Mouse (Mus musculus) stomach, embryonic 14.5 days (tissue): Measurements from ENCODE around the gene Eif5. TPM values are rescaled to one million over a fixed set of nuclear protein-coding genes. Genes with fewer than 3 reads are reported as not detected.
"Not testable (repeated sequence)": the region's sequence is repeated elsewhere in the genome, so short reads cannot be mapped to it uniquely, and the experiment has no call there.

Experiments used
- ATAC-seq: fragments of 200-750 bp; cut with Nextera tagmentation; 2 replicates; pipeline ENCODE4 v1.8.0; 2017; ENCODE audit warnings: low read depth, moderate TSS enrichment; ENCODE audit not compliant: insufficient number of reproducible peaks, insufficient read depth, low FRiP score
- H3K27ac ChIP-seq: fragments of 300-500 bp; sonication (generic); 2 replicates; pipeline ENCODE4 v1.5.1; 2014; ENCODE audit warnings: mild to moderate bottlenecking, low read length, moderate library complexity, mixed read lengths
- H3K27me3 ChIP-seq: fragments of 300-500 bp; sonication (generic); 2 replicates; pipeline ENCODE4 v1.6.1; 2014; ENCODE audit warnings: low read length, control low read depth, mixed read lengths; ENCODE audit not compliant: control insufficient read depth, insufficient read depth
- H3K36me3 ChIP-seq: fragments of 300-500 bp; sonication (generic); 2 replicates; pipeline ENCODE4 v1.6.1; 2014; ENCODE audit warnings: mild to moderate bottlenecking, control low read depth, low read length, moderate library complexity, mixed read lengths; ENCODE audit not compliant: control insufficient read depth, insufficient read depth
- H3K4me1 ChIP-seq: fragments of 300-500 bp; sonication (generic); 2 replicates; pipeline ENCODE4 v1.6.1; 2014; ENCODE audit warnings: low read length, control low read depth, mixed read lengths; ENCODE audit not compliant: control insufficient read depth, insufficient read depth
- H3K4me2 ChIP-seq: fragments of 300-500 bp; sonication (generic); replicated peaks from 2 replicates; pipeline ENCODE4 v1.6.1; 2014; ENCODE audit warnings: low read depth, low read length, control low read depth
- H3K4me3 ChIP-seq: fragments of 300-500 bp; sonication (generic); 2 replicates; pipeline ENCODE4 v1.5.1; 2014; ENCODE audit warnings: low read depth, low read length, control low read depth
- H3K9ac ChIP-seq: fragments of 300-500 bp; sonication (generic); replicated peaks from 2 replicates; pipeline ENCODE4 v1.6.1; 2014; ENCODE audit warnings: low read depth, mild to moderate bottlenecking, control low read depth, low read length, moderate library complexity, mixed read lengths
- H3K9me3 ChIP-seq: fragments of 300-500 bp; sonication (generic); 2 replicates; pipeline ENCODE4 v1.6.1; 2016; ENCODE audit warnings: low read depth, low read length, control low read depth; ENCODE audit not compliant: control insufficient read depth
- WGBS: fragments of 180-500 bp; shearing (Covaris S2); extraction: QIAGEN DNeasy Blood & Tissue Kit; methylation state at CpG from one replicate; pipeline ENCODE4 v1.1.7; 2014; 5-methylcytosine and 5-hydroxymethylcytosine counted together
- polyA plus RNA-seq: library from polyadenylated mRNA; unstranded; fragments of >200 nt; fragmentation: Nextera tagmentation; extraction: Ambion mirVana; gene quantifications from 2 replicates; pipeline ENCODE4 v1.2.1, GENCODE M21; 2014

The Eif5 gene
- polyA plus RNA-seq, 1 experiment from 2014 or later = 448 TPM

- Histone ChIP-seq H3K4me1 (no peaks in the 10 kb centered on the region), H3K9ac (no peak overlapping the region), H3K36me3 (peaks cover 45% of the 10 kb centered on the region), H3K27ac (no peak overlapping the region), H3K4me3 (no peak overlapping the region), H3K9me3 (no peaks in the 10 kb centered on the region), H3K27me3 (no peaks in the 10 kb centered on the region), H3K4me2 (no peak overlapping the region)
- WGBS = 87% methylated on average over 3 of the region's 3 CpGs
- ATAC-seq = no peak
These were observed 9.3 kb downstream of the Eif5 start for GRCm38 (mm10) chr12:111547070-111547469.

DNA sequence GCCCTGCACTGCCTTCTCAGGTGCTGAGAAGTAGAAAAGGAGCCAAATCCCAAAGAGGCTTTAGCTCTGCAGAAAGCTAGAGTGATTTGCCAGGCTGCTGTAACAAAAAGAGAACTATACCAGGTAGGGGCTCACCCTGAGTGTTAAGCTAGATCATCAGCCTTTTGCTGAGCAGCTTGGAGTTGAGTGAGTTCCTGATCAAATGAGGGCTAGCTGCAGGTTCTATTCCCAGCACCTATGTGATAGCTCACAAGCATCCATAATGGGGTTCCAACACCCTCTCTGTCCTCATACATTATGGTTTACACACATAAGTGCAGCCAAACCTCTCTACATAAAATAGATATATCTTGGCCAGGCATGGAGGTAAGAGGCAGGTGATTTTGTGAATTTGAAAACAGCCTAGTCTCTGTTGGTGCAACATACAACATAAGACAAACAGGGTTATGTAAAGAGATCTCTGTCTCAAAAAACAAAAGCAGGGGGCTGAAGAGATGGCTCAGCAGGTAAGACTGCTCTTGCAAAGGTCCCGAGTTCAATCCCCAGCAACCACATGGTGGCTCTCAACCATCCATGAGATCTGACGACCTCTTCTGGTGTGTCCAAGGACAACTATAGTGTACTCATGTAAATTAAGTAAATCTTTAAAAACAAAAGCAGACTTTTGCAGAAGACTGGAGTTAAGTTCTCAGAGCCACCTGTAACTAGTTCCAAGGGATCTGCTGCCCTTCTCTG is 10.9 kb downstream of the Eif5 start:
- H3K4me3 ChIP-seq = no peak overlapping the region
- H3K27ac ChIP-seq = no peak overlapping the region
- no peak overlapping the region for H3K4me2 ChIP-seq
- ATAC-seq = no peak; the same call in 1 of the 2 replicates
- no peaks in the 10 kb centered on the region for H3K9me3 ChIP-seq
- H3K9ac ChIP-seq = no peak overlapping the region
- 55% methylated on average over 2 of the region's 2 CpGs for WGBS
- H3K27me3 ChIP-seq = no peaks in the 10 kb centered on the region
- H3K36me3 ChIP-seq = peaks cover 29% of the 10 kb centered on the region
- no peaks in the 10 kb centered on the region for H3K4me1 ChIP-seq

GRCm38 (mm10) chr12:111550679-111551078 is 12.9 kb downstream of the Eif5 start:
- Histone ChIP-seq H3K4me1 (no peaks in the 10 kb centered on the region), H3K27me3 (no peaks in the 10 kb centered on the region), H3K9ac (no peak overlapping the region), H3K4me3 (no peak overlapping the region), H3K9me3 (no peaks in the 10 kb centered on the region), H3K36me3 (peaks cover 16% of the 10 kb centered on the region; the same call in 1 of the 2 replicates), H3K4me2 (no peak overlapping the region), H3K27ac (no peak overlapping the region)
- no peak for ATAC-seq
- WGBS = 53% methylated on average over 1 of the region's 1 CpGs

DNA sequence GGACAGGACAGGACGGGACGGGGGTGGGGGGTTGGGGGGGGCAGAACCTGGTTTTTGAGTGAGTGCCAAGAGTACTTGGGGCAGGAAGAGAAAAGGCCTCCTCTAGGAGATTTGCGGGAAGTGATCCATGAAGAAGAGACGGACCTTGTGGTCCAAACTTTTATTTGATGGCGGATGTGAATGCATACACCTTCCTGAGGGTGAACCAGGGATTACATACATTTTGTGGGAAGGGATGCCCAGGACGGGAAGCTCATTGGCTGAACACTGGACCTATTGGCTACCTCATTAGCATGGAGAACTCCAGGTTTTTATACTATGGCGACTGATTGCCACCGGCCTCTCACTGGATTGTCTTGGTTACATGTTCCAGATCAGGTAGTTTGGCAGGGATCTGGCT is 14.5 kb downstream of the Eif5 start:
- no peaks in the 10 kb centered on the region for H3K9me3 ChIP-seq
- H3K4me3 ChIP-seq = no peak overlapping the region
- no peak overlapping the region for H3K4me2 ChIP-seq
- no peaks in the 10 kb centered on the region for H3K27me3 ChIP-seq
- H3K27ac ChIP-seq = no peak overlapping the region
- no peak for ATAC-seq
- H3K36me3 ChIP-seq = peaks cover 3% of the 10 kb centered on the region; the same call in 1 of the 2 replicates
- 68% methylated on average over 8 of the region's 8 CpGs for WGBS
- H3K9ac ChIP-seq = no peak overlapping the region
- H3K4me1 ChIP-seq = no peaks in the 10 kb centered on the region

DNA sequence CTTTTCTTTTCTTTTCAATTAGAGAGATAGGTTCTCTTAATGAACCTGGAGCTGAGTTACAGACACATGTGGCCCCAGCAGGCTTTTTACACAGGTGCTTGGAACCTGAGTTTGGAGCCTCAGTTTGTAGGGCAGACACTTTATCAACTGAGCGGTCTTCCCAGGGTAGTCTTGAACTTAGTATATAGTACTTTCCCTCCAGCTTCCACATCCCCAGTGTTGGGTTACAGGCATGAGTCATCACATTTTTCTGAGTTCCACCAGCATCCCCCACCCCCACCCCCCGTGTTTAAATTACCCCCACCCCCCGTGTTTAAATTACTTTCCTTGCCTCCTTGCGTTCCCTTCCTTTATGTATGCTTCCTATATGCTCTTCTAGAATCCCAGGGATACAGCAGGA is 17.5 kb downstream of the Eif5 start:
- 0 out of 2 replicates have a peak, but pooled peaks cover 3% of the 10 kb centered on the region for H3K4me1 ChIP-seq
- H3K27ac ChIP-seq = no peak overlapping the region
- no peaks in the 10 kb centered on the region for H3K36me3 ChIP-seq
- H3K27me3 ChIP-seq = no peaks in the 10 kb centered on the region
- H3K4me2 ChIP-seq = no peak overlapping the region
- H3K9me3 ChIP-seq = no peaks in the 10 kb centered on the region
- WGBS = 47% methylated on average over 4 of the region's 4 CpGs
- H3K4me3 ChIP-seq = no peak overlapping the region
- H3K9ac ChIP-seq = no peak overlapping the region
- no peak for ATAC-seq

DNA sequence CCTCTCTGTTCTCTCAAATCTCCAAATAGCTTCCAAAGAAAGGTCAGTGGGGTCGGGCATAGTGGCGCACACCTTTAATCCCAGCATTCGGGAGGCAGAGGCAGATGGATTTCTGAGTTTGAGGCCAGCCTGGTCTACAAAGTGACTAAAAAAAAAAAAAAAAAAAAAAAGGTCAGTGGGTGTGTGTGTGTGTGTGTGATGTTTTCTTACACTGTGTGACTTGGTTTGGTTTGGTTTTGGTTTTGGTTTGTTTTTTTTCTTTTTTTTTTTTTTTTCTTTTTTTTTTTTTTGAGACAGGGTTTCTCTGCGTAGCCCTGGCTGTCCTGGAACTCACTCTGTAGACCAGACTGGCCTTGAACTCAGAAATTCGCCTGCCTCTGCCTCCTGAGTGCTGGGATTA is 18.1 kb downstream of the Eif5 start:
- ATAC-seq, H3K4me2 ChIP-seq, H3K9me3 ChIP-seq, H3K9ac ChIP-seq, H3K4me1 ChIP-seq, H3K36me3 ChIP-seq, H3K4me3 ChIP-seq, H3K27ac ChIP-seq, H3K27me3 ChIP-seq: not testable (repeated sequence)
- WGBS = 82% methylated on average over 5 of the region's 5 CpGs

GRCm38 (mm10) chr12:111557538-111557937 is 19.7 kb downstream of the Eif5 start:
- no peak overlapping the region for H3K9ac ChIP-seq
- no peaks in the 10 kb centered on the region for H3K9me3 ChIP-seq
- H3K36me3 ChIP-seq = no peaks in the 10 kb centered on the region
- peaks cover 3% of the 10 kb centered on the region; the same call in 1 of the 2 replicates for H3K4me1 ChIP-seq
- H3K27ac ChIP-seq = no peak overlapping the region
- no peaks in the 10 kb centered on the region for H3K27me3 ChIP-seq
- no peak overlapping the region for H3K4me3 ChIP-seq
- WGBS = 47% methylated on average over 6 of the region's 6 CpGs
- no peak overlapping the region for H3K4me2 ChIP-seq
- ATAC-seq = no peak

- no peak overlapping the region for H3K9ac ChIP-seq
- H3K4me1 ChIP-seq = peaks cover 3% of the 10 kb centered on the region; the same call in 1 of the 2 replicates
- H3K4me2 ChIP-seq = no peak overlapping the region
- WGBS = 58% methylated on average over 2 of the region's 2 CpGs
- H3K27ac ChIP-seq = no peak overlapping the region
- H3K27me3 ChIP-seq = no peaks in the 10 kb centered on the region
- H3K4me3 ChIP-seq = no peak overlapping the region
- H3K36me3 ChIP-seq = no peaks in the 10 kb centered on the region
- H3K9me3 ChIP-seq = no peaks in the 10 kb centered on the region
- peak; percentile 87; the same call in 1 of the 2 replicates for ATAC-seq
These were observed 20.8 kb downstream of the Eif5 start for GRCm38 (mm10) chr12:111558655-111559054.
